Mouse (Mus musculus) heart, embryonic 14.5 days (tissue): ENCODE data around the gene Tmem54. TPM values are rescaled to one million over a fixed set of nuclear protein-coding genes. Genes with fewer than 3 reads are reported as not detected.

ENCODE experiments used
- ATAC-seq: fragments of 200-750 bp; cut with Nextera tagmentation; 2 replicates; pipeline ENCODE4 v1.8.0; 2017; ENCODE audit warnings: low read depth, moderate TSS enrichment; ENCODE audit not compliant: insufficient number of reproducible peaks, insufficient read depth, low FRiP score
- H3K27ac ChIP-seq, 2 experiments: fragments of 200-500 bp in 1 of 2; fragments of 300-500 bp in 1 of 2; sonication (generic) in 1 of 2; replicated peaks in 1 of 2; 2 replicates each; pipeline ENCODE4 v1.5.1; 2012 to 2014; ENCODE audit warnings: low read depth in 2 of 2, low read length in 2 of 2, control low read depth in 1 of 2, mild to moderate bottlenecking in 1 of 2, mixed read lengths in 1 of 2; ENCODE audit not compliant: control insufficient read depth in 1 of 2, insufficient read depth in 1 of 2
- H3K27me3 ChIP-seq: fragments of 300-500 bp; sonication (generic); 2 replicates; pipeline ENCODE4 v1.6.1; 2014; ENCODE audit warnings: mild to moderate bottlenecking, low read length, control low read depth; ENCODE audit not compliant: control insufficient read depth, insufficient read depth
- H3K36me3 ChIP-seq: fragments of 300-500 bp; sonication (generic); 2 replicates; pipeline ENCODE4 v1.6.1; 2014; ENCODE audit warnings: mild to moderate bottlenecking, control low read depth, low read length, mixed read lengths; ENCODE audit not compliant: control insufficient read depth, insufficient read depth
- H3K4me1 ChIP-seq, 2 experiments: fragments of 200-500 bp in 1 of 2; fragments of 300-500 bp in 1 of 2; sonication (generic) in 1 of 2; 2 replicates each; pipeline ENCODE4 v1.6.1; 2012 to 2014; ENCODE audit warnings: low read length in 2 of 2, control low read depth in 1 of 2, mixed read lengths in 1 of 2; ENCODE audit not compliant: control insufficient read depth in 2 of 2, insufficient read depth in 2 of 2
- H3K4me2 ChIP-seq: fragments of 300-500 bp; sonication (generic); 2 replicates; pipeline ENCODE4 v1.6.1; 2014; ENCODE audit warnings: mild to moderate bottlenecking, low read length
- H3K4me3 ChIP-seq, 2 experiments: fragments of 200-500 bp in 1 of 2; fragments of 300-500 bp in 1 of 2; sonication (generic) in 1 of 2; 2 replicates each; pipeline ENCODE4 v1.5.1; 2012 to 2014; ENCODE audit warnings: low read length in 2 of 2, mild to moderate bottlenecking in 2 of 2, control low read depth in 1 of 2, low read depth in 1 of 2, moderate library complexity in 1 of 2; ENCODE audit not compliant: control insufficient read depth in 1 of 2, insufficient read depth in 1 of 2
- H3K9ac ChIP-seq: fragments of 300-500 bp; sonication (generic); 2 replicates; pipeline ENCODE4 v1.6.1; 2014; ENCODE audit warnings: mild to moderate bottlenecking, low read length
- H3K9me3 ChIP-seq: fragments of 300-500 bp; sonication (generic); 2 replicates; pipeline ENCODE4 v1.6.1; 2016; ENCODE audit warnings: low read length, control low read depth; ENCODE audit not compliant: control insufficient read depth
- WGBS: fragments of 180-500 bp; shearing (Covaris S2); extraction: QIAGEN DNeasy Blood & Tissue Kit; methylation state at CpG from one replicate; pipeline ENCODE4 v1.1.7; 2014; 5-methylcytosine and 5-hydroxymethylcytosine counted together
- polyA plus RNA-seq: library from polyadenylated mRNA; unstranded; fragments of >200 nt; fragmentation: Nextera tagmentation; extraction: Ambion mirVana; gene quantifications from 2 replicates; pipeline ENCODE4 v1.2.1, GENCODE M21; 2014

Gene Tmem54
- polyA plus RNA-seq, 1 experiment from 2014 or later: not detected

GRCm38 (mm10) chr4:129139642-129140041 is 34.3 kb downstream of the Tmem54 start:
- Histone ChIP-seq H3K9me3 (no peaks in the 10 kb centered on the region), H3K36me3 (0 out of 2 replicates have a peak, but pooled peaks cover 11% of the 10 kb centered on the region), H3K4me2 (no peak overlapping the region), H3K27ac (no peak overlapping the region), H3K9ac (no peak overlapping the region), H3K27me3 (peaks cover 14% of the 10 kb centered on the region), H3K4me1 (peaks cover 36 to 45% of the 10 kb centered on the region in 2 experiments), H3K4me3 (no peak overlapping the region)
- 66% methylated on average over 5 of the region's 5 CpGs for WGBS
- ATAC-seq: no peak

- ATAC-seq: no peak
- Histone ChIP-seq H3K4me2 (no peak overlapping the region), H3K9ac (no peak overlapping the region), H3K4me3 (no peak overlapping the region), H3K27ac (peak overlapping the region in 1 of 2 experiments; percentile 82; a peak in 2 of 4 replicates), H3K4me1 (peaks cover 36 to 50% of the 10 kb centered on the region in 2 experiments), H3K9me3 (no peaks in the 10 kb centered on the region), H3K27me3 (peaks cover 11% of the 10 kb centered on the region), H3K36me3 (0 out of 2 replicates have a peak, but pooled peaks cover 11% of the 10 kb centered on the region)
- 82% methylated on average over 4 of the region's 4 CpGs for WGBS
Observed at GRCm38 (mm10) chr4:129140808-129141207, 35.5 kb downstream of the Tmem54 start.

DNA sequence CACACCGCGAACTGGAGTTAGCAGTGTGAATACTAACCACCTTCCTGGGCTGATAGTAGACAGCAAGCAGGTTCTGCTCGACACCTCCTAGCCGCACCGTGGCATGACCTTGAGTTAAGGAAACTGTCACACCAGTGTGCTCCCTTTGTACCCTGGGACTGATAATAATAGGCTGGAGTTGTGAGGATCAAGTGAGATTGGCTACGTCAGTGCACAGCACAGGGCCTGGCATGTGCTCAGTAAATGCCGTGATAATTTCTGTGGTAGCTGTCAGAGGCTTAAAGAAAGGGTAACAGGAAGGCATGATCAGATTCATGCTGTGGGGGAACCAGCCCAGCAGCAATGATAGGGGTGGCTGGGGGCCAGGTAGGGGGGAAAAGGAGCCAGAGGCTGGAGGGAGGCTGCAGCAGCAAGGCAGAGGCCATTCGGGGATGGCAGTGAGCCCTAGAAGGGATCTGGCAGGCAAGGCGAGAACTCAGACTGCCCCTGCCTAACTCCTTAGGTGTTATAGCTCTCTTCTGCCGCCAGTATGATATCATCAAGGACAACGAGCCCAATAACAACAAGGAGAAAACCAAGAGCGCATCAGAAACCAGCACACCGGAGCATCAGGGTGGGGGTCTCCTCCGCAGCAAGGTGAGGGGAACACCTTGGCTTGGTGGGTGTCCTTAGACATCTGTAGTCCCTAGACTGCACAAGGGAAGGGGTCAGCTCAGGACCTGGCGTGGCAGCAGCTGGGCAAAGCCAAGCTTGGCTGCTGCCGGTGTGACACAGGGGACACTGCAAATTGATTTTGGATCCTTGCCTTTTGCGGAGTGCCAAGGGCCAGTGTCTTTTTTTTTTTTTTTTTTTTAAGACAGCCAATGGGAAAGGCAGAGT is 36.5 kb downstream of the Tmem54 start:
- ATAC-seq: peak; percentile 51
- Histone ChIP-seq H3K9me3 (no peaks in the 10 kb centered on the region), H3K9ac (0 out of 2 replicates have a peak overlapping the region, but pooled peaks have one; percentile 42), H3K4me1 (peaks cover 36 to 50% of the 10 kb centered on the region in 2 experiments), H3K27ac (peak overlapping the region; percentile 72 to 82), H3K36me3 (0 out of 2 replicates have a peak, but pooled peaks cover 11% of the 10 kb centered on the region), H3K4me3 (no peak overlapping the region), H3K4me2 (peak overlapping the region; percentile 26), H3K27me3 (peaks cover 10% of the 10 kb centered on the region)
- 43% methylated on average over 17 of the region's 17 CpGs for WGBS

GRCm38 (mm10) chr4:129142439-129143045 is 37.2 kb downstream of the Tmem54 start:
- Histone ChIP-seq H3K4me3 (no peak overlapping the region), H3K9me3 (no peaks in the 10 kb centered on the region), H3K9ac (no peak overlapping the region), H3K27me3 (peaks cover 8% of the 10 kb centered on the region), H3K27ac (peak overlapping the region in 1 of 2 experiments; percentile 82; a peak in 2 of 4 replicates), H3K4me1 (peaks cover 31 to 53% of the 10 kb centered on the region in 2 experiments), H3K36me3 (0 out of 2 replicates have a peak, but pooled peaks cover 11% of the 10 kb centered on the region), H3K4me2 (peak overlapping the region; percentile 26; the same call in 1 of the 2 replicates)
- WGBS: 82% methylated on average over 11 of the region's 11 CpGs
- ATAC-seq: no peak

DNA sequence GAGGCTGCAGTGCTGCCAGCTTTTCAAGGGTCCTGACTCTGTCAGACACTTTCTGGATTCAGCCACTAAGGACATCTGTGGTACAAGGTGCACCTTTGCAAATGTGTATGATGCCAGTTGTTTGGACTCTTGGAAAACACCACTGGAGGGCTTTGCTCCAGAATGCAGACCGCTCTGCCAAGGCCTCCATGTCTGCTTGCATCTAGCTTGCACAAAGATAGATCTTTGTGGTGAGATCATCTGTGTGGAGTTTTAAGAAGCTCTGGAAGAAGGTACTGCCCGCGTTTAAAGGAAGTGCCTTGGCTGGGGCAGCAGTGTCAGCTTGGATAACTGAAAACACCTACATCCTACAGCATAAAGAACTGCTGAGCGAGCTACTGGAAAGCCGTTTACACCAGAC is 38.2 kb downstream of the Tmem54 start:
- Histone ChIP-seq H3K4me2 (no peak overlapping the region), H3K27ac (no peak overlapping the region), H3K4me1 (peaks cover 25 to 51% of the 10 kb centered on the region in 2 experiments), H3K27me3 (no peaks in the 10 kb centered on the region), H3K4me3 (no peak overlapping the region), H3K36me3 (peaks cover 12% of the 10 kb centered on the region; the same call in 1 of the 2 replicates), H3K9ac (no peak overlapping the region), H3K9me3 (no peaks in the 10 kb centered on the region)
- no peak for ATAC-seq
- WGBS: 74% methylated on average over 5 of the region's 5 CpGs

- WGBS: 52% methylated on average over 16 of the region's 16 CpGs
Observed at GRCm38 (mm10) chr4:129144401-129145367, 39.3 kb downstream of the Tmem54 start.

More at GRCm38 (mm10) chr4:129144401-129145367, 39.3 kb downstream of the Tmem54 start:
- Histone ChIP-seq H3K9me3 (no peaks in the 10 kb centered on the region), H3K4me2 (no peak overlapping the region), H3K9ac (no peak overlapping the region; the same call in 1 of the 2 replicates), H3K27ac (peak overlapping the region; percentile 4 to 25; a peak in 2 of 4 replicates), H3K36me3 (peaks cover 23% of the 10 kb centered on the region), H3K27me3 (no peaks in the 10 kb centered on the region), H3K4me1 (peaks cover 25 to 52% of the 10 kb centered on the region in 2 experiments), H3K4me3 (no peak overlapping the region)
- no peak for ATAC-seq
